Mouse (Mus musculus): ENCODE measurements around the gene Tap2.

Gene Tap2

GRCm38 (mm10) chr17:34203444-34203843 lies at the start of gene Tap2:
Gene Tap2 (plus strand): TSS chr17:34203527.
- DNase-seq = no peak

GRCm38 (mm10) chr17:34155534-34155933 lies 47.8 kb upstream of the Tap2 start:
- no peak for DNase-seq

- DNase-seq = no peak
Measured at GRCm38 (mm10) chr17:34164202-34164895, 39.0 kb upstream of the Tap2 start.

- DNase-seq = no peak
Measured at GRCm38 (mm10) chr17:34165033-34165730, 38.1 kb upstream of the Tap2 start.

GRCm38 (mm10) chr17:34169279-34169678 lies 34.0 kb upstream of the Tap2 start:
- DNase-seq = peak; percentile 9

GRCm38 (mm10) chr17:34170487-34170876 lies 32.8 kb upstream of the Tap2 start:
- DNase-seq = no peak

GRCm38 (mm10) chr17:34170877-34171498 lies 32.3 kb upstream of the Tap2 start:
- peak; percentile 69 for DNase-seq

GRCm38 (mm10) chr17:34172528-34172927 lies 30.8 kb upstream of the Tap2 start:
- DNase-seq = no peak

- DNase-seq = no peak
Measured at GRCm38 (mm10) chr17:34174075-34174474, 29.3 kb upstream of the Tap2 start.

- no peak for DNase-seq
Measured at GRCm38 (mm10) chr17:34177179-34177578, 26.1 kb upstream of the Tap2 start.

- DNase-seq = no peak
Measured at GRCm38 (mm10) chr17:34179019-34179418, 24.3 kb upstream of the Tap2 start.

- DNase-seq = no peak
Measured at GRCm38 (mm10) chr17:34179913-34180859, 23.1 kb upstream of the Tap2 start.

GRCm38 (mm10) chr17:34183564-34184219 lies 19.6 kb upstream of the Tap2 start:
- no peak for DNase-seq

- DNase-seq = no peak
Measured at GRCm38 (mm10) chr17:34185526-34185925, 17.8 kb upstream of the Tap2 start.

- no peak for DNase-seq
Measured at GRCm38 (mm10) chr17:34186885-34187260, 16.5 kb upstream of the Tap2 start.

- DNase-seq = peak; percentile 83
Measured at GRCm38 (mm10) chr17:34187261-34187916, 15.9 kb upstream of the Tap2 start, which contains the start of the genes Tap1 and Psmb9. Gene Tap1 (plus strand): TSS chr17:34187553. Gene Psmb9 (minus strand): TSS chr17:34187764.

- DNase-seq = no peak
Measured at GRCm38 (mm10) chr17:34188010-34188409, 15.3 kb upstream of the Tap2 start.

GRCm38 (mm10) chr17:34188986-34189385 lies 14.3 kb upstream of the Tap2 start:
- no peak for DNase-seq

GRCm38 (mm10) chr17:34192852-34193251 lies 10.5 kb upstream of the Tap2 start:
- no peak for DNase-seq

- DNase-seq = no peak
Measured at GRCm38 (mm10) chr17:34193468-34193867, 9.9 kb upstream of the Tap2 start.

- DNase-seq = no peak
Measured at GRCm38 (mm10) chr17:34194723-34195122, 8.6 kb upstream of the Tap2 start.

GRCm38 (mm10) chr17:34196491-34196890 lies 6.8 kb upstream of the Tap2 start:
- DNase-seq = no peak

Data from cerebellum, adult 8-10 months (tissue).